Mouse (Mus musculus) heart, embryonic 11.5 days (tissue): Measurements from ENCODE around the gene Dusp11. TPM values are rescaled to one million over a fixed set of nuclear protein-coding genes. Genes with fewer than 3 reads are reported as not detected.
"Not testable (repeated sequence)": the region's sequence is repeated elsewhere in the genome, so short reads cannot be mapped to it uniquely, and the experiment has no call there.

Source experiments
- ATAC-seq: fragments of 200-750 bp; cut with Nextera tagmentation; replicated peaks from 2 replicates; pipeline ENCODE4 v1.8.0; 2017; ENCODE audit warnings: moderate library complexity; ENCODE audit not compliant: insufficient number of reproducible peaks, low FRiP score, low TSS enrichment
- H3K27ac ChIP-seq: fragments of 300-500 bp; sonication (generic); 2 replicates; pipeline ENCODE4 v1.5.1; 2014; ENCODE audit warnings: mild to moderate bottlenecking, low read depth, low read length
- H3K27me3 ChIP-seq: fragments of 300-500 bp; sonication (generic); 2 replicates; pipeline ENCODE4 v1.6.1; 2014; ENCODE audit warnings: mild to moderate bottlenecking, low read length, mixed read lengths; ENCODE audit not compliant: control insufficient read depth, insufficient read depth
- H3K36me3 ChIP-seq: fragments of 300-500 bp; sonication (generic); 2 replicates; pipeline ENCODE4 v1.6.1; 2014; ENCODE audit warnings: mild to moderate bottlenecking, low read length, moderate library complexity, mixed read lengths; ENCODE audit not compliant: control insufficient read depth, insufficient read depth
- H3K4me1 ChIP-seq: fragments of 300-500 bp; sonication (generic); 2 replicates; pipeline ENCODE4 v1.6.1; 2014; ENCODE audit warnings: low read length; ENCODE audit not compliant: control insufficient read depth, insufficient read depth
- H3K4me2 ChIP-seq: fragments of 300-500 bp; sonication (generic); 2 replicates; pipeline ENCODE4 v1.6.1; 2014; ENCODE audit warnings: mild to moderate bottlenecking, moderate library complexity
- H3K4me3 ChIP-seq: fragments of 300-500 bp; sonication (generic); 2 replicates; pipeline ENCODE4 v1.5.1; 2014; ENCODE audit warnings: low read depth, low read length
- H3K9ac ChIP-seq: fragments of 300-500 bp; sonication (generic); 2 replicates; pipeline ENCODE4 v1.6.1; 2014; ENCODE audit warnings: mild to moderate bottlenecking, low read depth, low read length, moderate library complexity
- H3K9me3 ChIP-seq: fragments of 300-500 bp; sonication (generic); replicated peaks from 2 replicates; pipeline ENCODE4 v1.6.1; 2016; ENCODE audit warnings: low read length; ENCODE audit not compliant: control insufficient read depth
- WGBS: fragments of 180-500 bp; shearing (Covaris S2); extraction: QIAGEN DNeasy Blood & Tissue Kit; methylation state at CpG from one replicate; pipeline ENCODE4 v1.1.7; 2014; ENCODE audit not compliant: insufficient replicate concordance; 5-methylcytosine and 5-hydroxymethylcytosine counted together
- polyA plus RNA-seq: library from polyadenylated mRNA; unstranded; fragments of >200 nt; fragmentation: Nextera tagmentation; extraction: Ambion mirVana; gene quantifications from 2 replicates; pipeline ENCODE4 v1.2.1, GENCODE M21; 2014

Gene Dusp11
- polyA plus RNA-seq, 1 experiment from 2014 or later = 52.1 TPM

GRCm38 (mm10) chr6:85909704-85910103 is 51.8 kb downstream of the Dusp11 start:
- WGBS = 92% methylated on average over 1 of the region's 1 CpGs
- no peak overlapping the region for H3K4me3 ChIP-seq
- H3K4me2 ChIP-seq = no peak overlapping the region
- H3K27ac ChIP-seq = no peak overlapping the region
- no peak for ATAC-seq
- H3K4me1 ChIP-seq = peaks cover under 1% of the 10 kb centered on the region; the same call in 1 of the 2 replicates
- no peak overlapping the region for H3K9ac ChIP-seq
- H3K27me3 ChIP-seq = no peaks in the 10 kb centered on the region
- H3K9me3 ChIP-seq = no peaks in the 10 kb centered on the region
- no peaks in the 10 kb centered on the region for H3K36me3 ChIP-seq

- H3K9ac ChIP-seq = no peak overlapping the region
- no peaks in the 10 kb centered on the region for H3K4me1 ChIP-seq
- 68% methylated on average over 3 of the region's 3 CpGs for WGBS
- no peaks in the 10 kb centered on the region for H3K27me3 ChIP-seq
- H3K4me2 ChIP-seq = no peak overlapping the region
- no peak overlapping the region for H3K4me3 ChIP-seq
- H3K27ac ChIP-seq = no peak overlapping the region
- no peak for ATAC-seq
- no peaks in the 10 kb centered on the region for H3K9me3 ChIP-seq
- no peaks in the 10 kb centered on the region for H3K36me3 ChIP-seq
These were observed 53.1 kb downstream of the Dusp11 start for GRCm38 (mm10) chr6:85908341-85908740.

GRCm38 (mm10) chr6:85906911-85907351 is 54.5 kb downstream of the Dusp11 start:
- H3K27ac ChIP-seq, H3K9ac ChIP-seq, H3K27me3 ChIP-seq, H3K36me3 ChIP-seq, H3K4me3 ChIP-seq, H3K9me3 ChIP-seq, H3K4me1 ChIP-seq, H3K4me2 ChIP-seq, ATAC-seq: not testable (repeated sequence)
- 66% methylated on average over 2 of the region's 2 CpGs for WGBS

GRCm38 (mm10) chr6:85904642-85905061 is 56.8 kb downstream of the Dusp11 start, which contains the start of gene Nat8f4:
Gene Nat8f4 (minus strand): TSS chr6:85904884.
- H3K9me3 ChIP-seq, ATAC-seq, H3K27me3 ChIP-seq, H3K4me1 ChIP-seq, H3K36me3 ChIP-seq, H3K27ac ChIP-seq: not testable (repeated sequence)
- 0 out of 2 replicates have a peak within 1 kb of the TSS, but pooled peaks have one; percentile 22 for H3K9ac ChIP-seq
- 14% methylated on average over 20 of the region's 20 CpGs for WGBS
- peak within 1 kb of the TSS; percentile 53 for H3K4me2 ChIP-seq
- peak within 1 kb of the TSS; percentile 28 for H3K4me3 ChIP-seq

- Histone ChIP-seq H3K4me3 (no peak overlapping the region), H3K9me3 (no peaks in the 10 kb centered on the region), H3K9ac (no peak overlapping the region), H3K36me3 (no peaks in the 10 kb centered on the region), H3K27ac (no peak overlapping the region), H3K4me1 (no peaks in the 10 kb centered on the region), H3K4me2 (no peak overlapping the region), H3K27me3 (no peaks in the 10 kb centered on the region)
- no peak for ATAC-seq
- 83% methylated on average over 2 of the region's 2 CpGs for WGBS
These were observed 59.2 kb downstream of the Dusp11 start for GRCm38 (mm10) chr6:85902303-85902702.

- H3K27ac ChIP-seq, H3K9me3 ChIP-seq, H3K9ac ChIP-seq, H3K27me3 ChIP-seq, H3K4me3 ChIP-seq, ATAC-seq, H3K36me3 ChIP-seq, H3K4me1 ChIP-seq, H3K4me2 ChIP-seq: not testable (repeated sequence)
- 73% methylated on average over 7 of the region's 8 CpGs for WGBS
These were observed 62.6 kb downstream of the Dusp11 start for GRCm38 (mm10) chr6:85898596-85899475.

GRCm38 (mm10) chr6:85895061-85895648 is 66.3 kb downstream of the Dusp11 start:
- 73% methylated on average over 25 of the region's 25 CpGs for WGBS
- not testable (repeated sequence) for H3K36me3 ChIP-seq, ATAC-seq, H3K4me3 ChIP-seq, H3K27ac ChIP-seq, H3K4me2 ChIP-seq, H3K9me3 ChIP-seq, H3K4me1 ChIP-seq, H3K27me3 ChIP-seq, H3K9ac ChIP-seq
